Mouse (Mus musculus): ENCODE data around the gene Tnfrsf18. TPM values are rescaled to one million over a fixed set of nuclear protein-coding genes. Genes with fewer than 3 reads are reported as not detected.
A peak's percentile ranks its signal among the peaks of the same experiment; 100 is the strongest.

The Tnfrsf18 gene
- polyA plus RNA-seq, 1 experiment from 2014 or later, result 3.3 TPM

DNA sequence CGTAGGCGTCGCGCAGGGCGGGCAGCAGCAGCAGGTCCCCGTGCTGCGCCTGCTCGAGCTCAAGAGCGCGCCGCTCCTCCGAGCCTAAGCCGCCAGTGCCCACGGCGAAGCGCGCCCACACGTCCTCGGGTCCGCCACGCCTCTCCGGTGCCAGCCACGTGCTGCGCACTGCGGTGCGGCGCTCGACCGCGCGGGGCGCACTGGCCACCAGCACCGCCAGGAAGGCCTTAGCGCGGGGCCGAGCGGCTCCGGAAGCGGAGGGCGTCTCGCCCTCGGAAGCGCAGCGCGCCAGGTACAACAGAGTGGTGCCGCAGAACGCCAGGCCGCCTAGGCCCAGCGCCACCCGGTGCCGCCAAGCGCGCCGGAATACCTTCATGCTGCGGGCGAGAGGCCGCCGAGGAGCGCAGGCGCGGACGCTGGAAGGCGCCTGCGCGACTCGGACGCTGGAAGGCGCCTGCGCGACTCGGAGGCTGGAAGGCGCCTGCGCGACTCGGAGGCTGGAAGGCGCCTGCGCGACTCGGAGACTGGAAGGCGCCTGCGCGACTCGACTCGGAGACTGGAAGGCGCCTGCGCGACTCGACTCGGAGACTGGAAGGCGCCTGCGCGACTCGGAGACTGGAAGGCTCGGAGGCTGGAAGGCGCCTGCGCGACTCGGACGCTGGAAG is 33.6 kb upstream of the Tnfrsf18 start, which contains the start of the genes B3galt6 and Sdf4:
Gene B3galt6, minus strand, starts transcription at position 409 of the 665 bp plus-strand sequence.
Gene Sdf4, plus strand, starts transcription at position 632 of the 665 bp plus-strand sequence.
- H3K4me2 ChIP-seq (replicated peaks; ENCODE audit: low read depth), result peak within 1 kb of the TSS; percentile 96
- no peaks in the 10 kb centered on the region for H3K9me3 ChIP-seq (ENCODE audit: control insufficient read depth, low read length)
- under 1% methylated on average over 90 of the region's 99 CpGs for WGBS
- peak; percentile 91 for ATAC-seq (ENCODE audit: low FRiP score, low TSS enrichment)
- peak within 1 kb of the TSS; percentile 95 for H3K27ac ChIP-seq (replicated peaks)
- H3K36me3 ChIP-seq (ENCODE audit: control insufficient read depth, insufficient read depth, low read length), result peaks cover 2% of the 10 kb centered on the region; the same call in 1 of the 2 replicates
- H3K9ac ChIP-seq (ENCODE audit: low read length), result peak within 1 kb of the TSS; percentile 87
- no peaks in the 10 kb centered on the region for H3K27me3 ChIP-seq (ENCODE audit: control insufficient read depth, insufficient read depth, low read length)
- peak; percentile 91 for DNase-seq (ENCODE audit: low spot score)
- peaks cover 11% of the 10 kb centered on the region for H3K4me1 ChIP-seq (replicated peaks; ENCODE audit: control insufficient read depth, insufficient read depth)
- H3K4me3 ChIP-seq (ENCODE audit: low read depth, low read length), result peak within 1 kb of the TSS; percentile 92
- no peak for TF ChIP-seq EP300 (optimal IDR thresholded peaks at IDR 0.05)
- TF ChIP-seq CTCF (IDR thresholded peaks at IDR 0.05; ENCODE audit: low read depth), result peak; percentile 79

GRCm38 (mm10) chr4:155992906-155993547 is 32.9 kb upstream of the Tnfrsf18 start:
- DNase-seq (ENCODE audit: low spot score), result peak; percentile 94
- TF ChIP-seq EP300 (optimal IDR thresholded peaks at IDR 0.05) (no peak), CTCF (IDR thresholded peaks at IDR 0.05; ENCODE audit: low read depth) (peak; percentile 21; the same call in 1 of the 2 replicates)
- peak overlapping the region; percentile 92 for H3K4me3 ChIP-seq (ENCODE audit: low read depth, low read length)
- H3K4me2 ChIP-seq (replicated peaks; ENCODE audit: low read depth), result peak overlapping the region; percentile 66
- no peaks in the 10 kb centered on the region for H3K9me3 ChIP-seq (ENCODE audit: control insufficient read depth, low read length)
- peak overlapping the region; percentile 95 for H3K27ac ChIP-seq (replicated peaks)
- peaks cover 5% of the 10 kb centered on the region; the same call in 1 of the 2 replicates for H3K36me3 ChIP-seq (ENCODE audit: control insufficient read depth, insufficient read depth, low read length)
- H3K27me3 ChIP-seq (ENCODE audit: control insufficient read depth, insufficient read depth, low read length), result no peaks in the 10 kb centered on the region
- H3K9ac ChIP-seq (ENCODE audit: low read length), result peak overlapping the region; percentile 87
- ATAC-seq (ENCODE audit: low FRiP score, low TSS enrichment), result peak; percentile 86
- H3K4me1 ChIP-seq (replicated peaks; ENCODE audit: control insufficient read depth, insufficient read depth), result peaks cover 11% of the 10 kb centered on the region
- WGBS, result under 1% methylated on average over 68 of the region's 70 CpGs

- H3K27me3 ChIP-seq (ENCODE audit: control insufficient read depth, insufficient read depth, low read length), result no peaks in the 10 kb centered on the region
- H3K4me1 ChIP-seq (replicated peaks; ENCODE audit: control insufficient read depth, insufficient read depth), result peaks cover 11% of the 10 kb centered on the region
- H3K36me3 ChIP-seq (ENCODE audit: control insufficient read depth, insufficient read depth, low read length), result peaks cover 6% of the 10 kb centered on the region; the same call in 1 of the 2 replicates
- no peak for ATAC-seq (ENCODE audit: low FRiP score, low TSS enrichment)
- peak overlapping the region; percentile 95 for H3K27ac ChIP-seq (replicated peaks)
- DNase-seq (ENCODE audit: low spot score), result no peak
- H3K4me3 ChIP-seq (ENCODE audit: low read depth, low read length), result peak overlapping the region; percentile 92
- 3% methylated on average over 15 of the region's 15 CpGs for WGBS
- H3K9ac ChIP-seq (ENCODE audit: low read length), result peak overlapping the region; percentile 87
- TF ChIP-seq CTCF (IDR thresholded peaks at IDR 0.05; ENCODE audit: low read depth) (no peak), EP300 (optimal IDR thresholded peaks at IDR 0.05) (no peak)
- H3K4me2 ChIP-seq (replicated peaks; ENCODE audit: low read depth), result peak overlapping the region; percentile 66
- no peaks in the 10 kb centered on the region for H3K9me3 ChIP-seq (ENCODE audit: control insufficient read depth, low read length)
Measured at GRCm38 (mm10) chr4:155993606-155994005, 32.4 kb upstream of the Tnfrsf18 start.

- H3K4me2 ChIP-seq (replicated peaks; ENCODE audit: low read depth), result no peak overlapping the region
- DNase-seq (ENCODE audit: low spot score) (no peak), ATAC-seq (ENCODE audit: low FRiP score, low TSS enrichment) (no peak)
- H3K9me3 ChIP-seq (ENCODE audit: control insufficient read depth, low read length), result no peaks in the 10 kb centered on the region
- WGBS, result 90% methylated on average over 3 of the region's 3 CpGs
- H3K27ac ChIP-seq (replicated peaks), result no peak overlapping the region
- H3K4me3 ChIP-seq (ENCODE audit: low read depth, low read length), result no peak overlapping the region
- H3K4me1 ChIP-seq (replicated peaks; ENCODE audit: control insufficient read depth, insufficient read depth), result no peaks in the 10 kb centered on the region
- peaks cover 31% of the 10 kb centered on the region for H3K36me3 ChIP-seq (ENCODE audit: control insufficient read depth, insufficient read depth, low read length)
- TF ChIP-seq CTCF (IDR thresholded peaks at IDR 0.05; ENCODE audit: low read depth) (no peak), EP300 (optimal IDR thresholded peaks at IDR 0.05) (no peak)
- no peaks in the 10 kb centered on the region for H3K27me3 ChIP-seq (ENCODE audit: control insufficient read depth, insufficient read depth, low read length)
- H3K9ac ChIP-seq (ENCODE audit: low read length), result no peak overlapping the region
Measured at GRCm38 (mm10) chr4:156004109-156004508, 21.9 kb upstream of the Tnfrsf18 start.

GRCm38 (mm10) chr4:156008369-156008768 is 17.6 kb upstream of the Tnfrsf18 start:
- H3K9me3 ChIP-seq (ENCODE audit: control insufficient read depth, low read length), result no peaks in the 10 kb centered on the region
- no peak overlapping the region for H3K9ac ChIP-seq (ENCODE audit: low read length)
- no peak overlapping the region for H3K4me2 ChIP-seq (replicated peaks; ENCODE audit: low read depth)
- no peak for ATAC-seq (ENCODE audit: low FRiP score, low TSS enrichment)
- 87% methylated on average over 4 of the region's 4 CpGs for WGBS
- no peak for TF ChIP-seq CTCF (IDR thresholded peaks at IDR 0.05; ENCODE audit: low read depth)
- no peak for TF ChIP-seq EP300 (optimal IDR thresholded peaks at IDR 0.05)
- no peak for DNase-seq (ENCODE audit: low spot score)
- H3K4me1 ChIP-seq (replicated peaks; ENCODE audit: control insufficient read depth, insufficient read depth), result no peaks in the 10 kb centered on the region
- H3K36me3 ChIP-seq (ENCODE audit: control insufficient read depth, insufficient read depth, low read length), result peaks cover 29% of the 10 kb centered on the region
- H3K4me3 ChIP-seq (ENCODE audit: low read depth, low read length), result no peak overlapping the region
- H3K27ac ChIP-seq (replicated peaks), result no peak overlapping the region
- no peaks in the 10 kb centered on the region for H3K27me3 ChIP-seq (ENCODE audit: control insufficient read depth, insufficient read depth, low read length)

Measured in stomach, postnatal 0 days (tissue).